Mouse (Mus musculus): ENCODE measurements around the gene Elmo1. TPM values are rescaled to one million over a fixed set of nuclear protein-coding genes. Genes with fewer than 3 reads are reported as not detected.

Elmo1 gene
- total and polyA plus RNA-seq, 3 experiments, result 23.1 to 50.2 (median 32.2) TPM

DNA sequence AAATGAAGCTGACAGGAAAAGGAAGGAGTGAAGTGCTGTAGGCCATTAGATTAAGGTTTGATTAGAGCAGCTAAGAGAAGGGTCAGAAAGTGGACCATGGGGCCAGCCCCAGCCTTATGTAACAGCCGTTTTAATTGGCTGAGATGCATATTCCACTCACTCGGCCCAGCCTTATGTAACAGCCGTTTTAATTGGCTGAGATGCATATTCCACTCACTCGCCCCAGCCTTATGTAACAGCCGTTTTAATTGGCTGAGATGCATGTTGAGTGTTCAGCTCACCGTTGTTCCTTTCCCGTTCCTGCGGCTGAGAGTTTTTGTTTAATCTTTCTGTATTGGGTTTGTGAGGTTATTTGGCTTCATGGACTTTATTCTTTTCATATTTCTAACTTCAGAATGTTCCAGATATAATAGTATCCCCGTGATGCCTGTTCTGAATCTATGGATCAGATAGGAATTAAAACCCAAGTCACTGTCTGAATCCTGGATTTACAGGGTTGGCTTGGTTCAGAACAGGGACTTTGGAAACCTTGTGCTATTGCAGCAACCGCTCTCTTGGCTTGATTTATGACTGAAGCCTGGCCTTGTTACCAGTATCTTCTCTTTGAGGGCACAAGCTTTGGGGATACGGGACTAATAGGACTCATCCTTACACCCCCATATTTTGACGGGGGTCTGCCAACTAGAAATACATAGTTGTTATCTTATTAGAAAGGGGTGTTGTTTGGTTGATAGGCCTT lies 114.8 kb downstream of the Elmo1 start:
- Histone ChIP-seq H3K36me3 (replicated peaks in 1 of 2; ENCODE audit: control insufficient read depth in 1 of 2, insufficient read depth in 1 of 2, low read length in 1 of 2) (peaks cover 32 to 72% of the 10 kb centered on the region in 2 experiments), H3K4me3 (replicated peaks in 1 of 3; ENCODE audit: low read depth in 2 of 3, low read length in 2 of 3, poor library complexity in 1 of 3) (no peak overlapping the region), H3K4me2 (ENCODE audit: insufficient read depth, low read depth, poor library complexity, severe bottlenecking) (no peak overlapping the region), H3K27ac (ENCODE audit: insufficient read depth, low read depth) (no peak overlapping the region), H3K79me2 (replicated peaks; ENCODE audit: control insufficient read depth, extremely low read depth, insufficient read depth, poor library complexity, severe bottlenecking) (peaks cover 5% of the 10 kb centered on the region; the same call in 1 of the 2 replicates), H3K9ac (ENCODE audit: insufficient read depth, low read depth) (no peak overlapping the region), H3K27me3 (replicated peaks) (no peaks in the 10 kb centered on the region), H3K4me1 (ENCODE audit: control insufficient read depth in 1 of 2, insufficient read depth in 2 of 2) (peaks cover 8 to 50% of the 10 kb centered on the region in 2 experiments), H3K9me3 (replicated peaks; ENCODE audit: low read length) (no peaks in the 10 kb centered on the region)
- TF ChIP-seq NRF1 (IDR thresholded peaks at IDR 0.05; ENCODE audit: low read depth, low read length) (no peak), MAX (IDR thresholded peaks at IDR 0.05; ENCODE audit: low read length) (no peak), CHD1 (IDR thresholded peaks at IDR 0.05; ENCODE audit: low read depth, low read length) (no peak), NELFE (IDR thresholded peaks at IDR 0.05; ENCODE audit: low read depth, low read length) (no peak), HCFC1 (IDR thresholded peaks at IDR 0.05; ENCODE audit: low read depth, low read length) (no peak), POLR2AphosphoS2 (IDR thresholded peaks at IDR 0.05; ENCODE audit: low read depth, low read length) (no peak), CTCF (conservative IDR thresholded peaks at IDR 0.05 in 1 of 2, IDR thresholded peaks at IDR 0.05 in 1 of 2; ENCODE audit: low read depth in 2 of 2, low read length in 2 of 2) (no peak), UBTF (IDR thresholded peaks at IDR 0.05; ENCODE audit: low read depth, low read length) (no peak), IRF4 (IDR thresholded peaks at IDR 0.05; ENCODE audit: low read depth, low read length) (no peak), MXI1 (IDR thresholded peaks at IDR 0.05; ENCODE audit: low read depth, low read length) (no peak), POLR2A (IDR thresholded peaks at IDR 0.05; ENCODE audit: low read depth, low read length) (no peak), KAT2A (IDR thresholded peaks at IDR 0.05; ENCODE audit: insufficient replicate concordance, low read length) (no peak), ZNF384 (IDR thresholded peaks at IDR 0.05; ENCODE audit: low read depth, low read length) (no peak)
- DNase-seq (ENCODE audit: extremely low read depth), result no peak
- in situ Hi-C loops (cut with MboI; ENCODE audit: low pct_ligation_motif_present, low pct_unique_long_range_greater_than_20kb, low sequenced_read_pairs) (no loop called here), dilution Hi-C loops (cut with MboI; ENCODE audit: extremely low pct_ligation_motif_present, extremely low pct_unique_long_range_greater_than_20kb, low sequenced_read_pairs) (no loop called here)

- Histone ChIP-seq H3K9ac (ENCODE audit: insufficient read depth, low read depth) (no peak overlapping the region), H3K4me2 (ENCODE audit: insufficient read depth, low read depth, poor library complexity, severe bottlenecking) (no peak overlapping the region), H3K27me3 (replicated peaks) (no peaks in the 10 kb centered on the region), H3K79me2 (replicated peaks; ENCODE audit: control insufficient read depth, extremely low read depth, insufficient read depth, poor library complexity, severe bottlenecking) (peaks cover 5% of the 10 kb centered on the region; the same call in 1 of the 2 replicates), H3K27ac (ENCODE audit: insufficient read depth, low read depth) (no peak overlapping the region), H3K4me3 (replicated peaks in 1 of 3; ENCODE audit: low read depth in 2 of 3, low read length in 2 of 3, poor library complexity in 1 of 3) (no peak overlapping the region), H3K9me3 (replicated peaks; ENCODE audit: low read length) (no peaks in the 10 kb centered on the region), H3K4me1 (ENCODE audit: control insufficient read depth in 1 of 2, insufficient read depth in 2 of 2) (peaks cover 8 to 44% of the 10 kb centered on the region in 2 experiments), H3K36me3 (replicated peaks in 1 of 2; ENCODE audit: control insufficient read depth in 1 of 2, insufficient read depth in 1 of 2, low read length in 1 of 2) (peaks cover 35 to 71% of the 10 kb centered on the region in 2 experiments)
- no peak for DNase-seq (ENCODE audit: extremely low read depth)
- in situ Hi-C loops (cut with MboI; ENCODE audit: low pct_ligation_motif_present, low pct_unique_long_range_greater_than_20kb, low sequenced_read_pairs), result no loop called here
- dilution Hi-C loops (cut with MboI; ENCODE audit: extremely low pct_ligation_motif_present, extremely low pct_unique_long_range_greater_than_20kb, low sequenced_read_pairs), result no loop called here
- no peak for TF ChIP-seq POLR2A (IDR thresholded peaks at IDR 0.05; ENCODE audit: low read depth, low read length)
- TF ChIP-seq MAFK (IDR thresholded peaks at IDR 0.05; ENCODE audit: insufficient replicate concordance, low read length), result no peak
- no peak for TF ChIP-seq IRF4 (IDR thresholded peaks at IDR 0.05; ENCODE audit: low read depth, low read length)
- TF ChIP-seq NELFE (IDR thresholded peaks at IDR 0.05; ENCODE audit: low read depth, low read length), result no peak
- no peak for TF ChIP-seq ETS1 (conservative IDR thresholded peaks at IDR 0.05; ENCODE audit: low read depth, low read length)
- no peak for TF ChIP-seq CHD2 (IDR thresholded peaks at IDR 0.05; ENCODE audit: low read length)
- TF ChIP-seq RAD21 (IDR thresholded peaks at IDR 0.05; ENCODE audit: low read depth, low read length), result no peak
- TF ChIP-seq UBTF (IDR thresholded peaks at IDR 0.05; ENCODE audit: low read depth, low read length), result no peak
- no peak for TF ChIP-seq GABPA (IDR thresholded peaks at IDR 0.05; ENCODE audit: insufficient replicate concordance, low read depth, low read length)
- TF ChIP-seq SIN3A (IDR thresholded peaks at IDR 0.05; ENCODE audit: low read length), result no peak
- no peak for TF ChIP-seq TCF12 (IDR thresholded peaks at IDR 0.05; ENCODE audit: low read depth, low read length)
- TF ChIP-seq MAX (IDR thresholded peaks at IDR 0.05; ENCODE audit: low read length), result no peak
- no peak for TF ChIP-seq EP300 (IDR thresholded peaks at IDR 0.05; ENCODE audit: low read length)
- TF ChIP-seq ELF1 (IDR thresholded peaks at IDR 0.05; ENCODE audit: low read depth, low read length), result no peak
- TF ChIP-seq MXI1 (IDR thresholded peaks at IDR 0.05; ENCODE audit: low read depth, low read length), result no peak
- TF ChIP-seq CHD1 (IDR thresholded peaks at IDR 0.05; ENCODE audit: low read depth, low read length), result no peak
- TF ChIP-seq ZMIZ1 (IDR thresholded peaks at IDR 0.05; ENCODE audit: low read depth, low read length), result no peak
- TF ChIP-seq ZKSCAN1 (IDR thresholded peaks at IDR 0.05; ENCODE audit: borderline replicate concordance, low read depth, low read length), result no peak
- TF ChIP-seq SMC3 (IDR thresholded peaks at IDR 0.05; ENCODE audit: low read depth, low read length), result no peak
- TF ChIP-seq PAX5 (IDR thresholded peaks at IDR 0.05; ENCODE audit: low read length), result no peak
Observed at GRCm38 (mm10) chr13:20205746-20206145, 115.3 kb downstream of the Elmo1 start.
